Mouse (Mus musculus): ENCODE data around the gene Pbx4. TPM values are rescaled to one million over a fixed set of nuclear protein-coding genes. Genes with fewer than 3 reads are reported as not detected.

Gene Pbx4
- polyA plus RNA-seq, 1 experiment = 0.24 TPM

GRCm38 (mm10) chr8:69796721-69797345 lies 35.5 kb upstream of the Pbx4 start:
- peaks cover 21% of the 10 kb centered on the region for H3K4me1 ChIP-seq (ENCODE audit: control insufficient read depth)
- TF ChIP-seq TAL1 (IDR thresholded peaks at IDR 0.05; ENCODE audit: low read length) (no peak), GATA1 (IDR thresholded peaks at IDR 0.05; ENCODE audit: low read length) (no peak)
- no peaks in the 10 kb centered on the region for H3K27me3 ChIP-seq (ENCODE audit: control insufficient read depth)
- H3K9me3 ChIP-seq (ENCODE audit: control insufficient read depth, low read length) = no peaks in the 10 kb centered on the region
- H3K4me3 ChIP-seq (replicated peaks) = no peak overlapping the region
- peaks cover 92% of the 10 kb centered on the region for H3K36me3 ChIP-seq (ENCODE audit: control insufficient read depth)

DNA sequence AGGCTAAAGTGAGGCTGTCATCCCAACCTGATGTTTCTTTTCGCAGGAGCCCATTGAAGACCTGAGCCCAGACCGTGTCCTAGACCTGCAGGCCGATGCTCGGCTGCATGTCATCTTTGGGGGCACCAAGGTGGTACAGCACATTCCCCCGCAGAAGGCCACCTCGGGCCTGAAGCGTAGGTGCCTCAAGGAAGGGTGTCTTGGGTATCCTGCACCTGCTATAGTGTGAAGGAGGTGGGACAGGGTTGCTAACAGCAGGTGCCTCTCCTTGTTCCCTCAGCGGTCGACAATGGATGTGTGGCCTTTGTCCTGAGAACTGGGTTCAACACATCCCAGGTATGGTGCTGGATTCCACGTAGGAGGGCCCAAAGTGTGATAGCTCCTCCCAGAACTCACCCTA lies 34.6 kb upstream of the Pbx4 start:
- TF ChIP-seq TAL1 (IDR thresholded peaks at IDR 0.05; ENCODE audit: low read length) = no peak
- TF ChIP-seq GATA1 (IDR thresholded peaks at IDR 0.05; ENCODE audit: low read length) = no peak
- peaks cover 98% of the 10 kb centered on the region for H3K36me3 ChIP-seq (ENCODE audit: control insufficient read depth)
- H3K4me1 ChIP-seq (ENCODE audit: control insufficient read depth) = peaks cover 12% of the 10 kb centered on the region
- no peak overlapping the region for H3K4me3 ChIP-seq (replicated peaks)
- H3K9me3 ChIP-seq (ENCODE audit: control insufficient read depth, low read length) = no peaks in the 10 kb centered on the region
- H3K27me3 ChIP-seq (ENCODE audit: control insufficient read depth) = no peaks in the 10 kb centered on the region

- no peak for TF ChIP-seq GATA1 (IDR thresholded peaks at IDR 0.05; ENCODE audit: low read length)
- no peak for TF ChIP-seq TAL1 (IDR thresholded peaks at IDR 0.05; ENCODE audit: low read length)
- H3K4me1 ChIP-seq (ENCODE audit: control insufficient read depth) = peaks cover 1% of the 10 kb centered on the region
- no peaks in the 10 kb centered on the region for H3K27me3 ChIP-seq (ENCODE audit: control insufficient read depth)
- peaks cover 98% of the 10 kb centered on the region for H3K36me3 ChIP-seq (ENCODE audit: control insufficient read depth)
- no peaks in the 10 kb centered on the region for H3K9me3 ChIP-seq (ENCODE audit: control insufficient read depth, low read length)
- H3K4me3 ChIP-seq (replicated peaks) = no peak overlapping the region
These were observed 33.0 kb upstream of the Pbx4 start for GRCm38 (mm10) chr8:69799261-69799660.

GRCm38 (mm10) chr8:69799946-69800345 lies 32.3 kb upstream of the Pbx4 start:
- H3K27me3 ChIP-seq (ENCODE audit: control insufficient read depth) = no peaks in the 10 kb centered on the region
- H3K4me1 ChIP-seq (ENCODE audit: control insufficient read depth) = no peaks in the 10 kb centered on the region
- peaks cover 97% of the 10 kb centered on the region for H3K36me3 ChIP-seq (ENCODE audit: control insufficient read depth)
- H3K4me3 ChIP-seq (replicated peaks) = no peak overlapping the region
- H3K9me3 ChIP-seq (ENCODE audit: control insufficient read depth, low read length) = no peaks in the 10 kb centered on the region
- TF ChIP-seq TAL1 (IDR thresholded peaks at IDR 0.05; ENCODE audit: low read length) = no peak

- Histone ChIP-seq H3K36me3 (ENCODE audit: control insufficient read depth) (peaks cover 97% of the 10 kb centered on the region), H3K27me3 (ENCODE audit: control insufficient read depth) (no peaks in the 10 kb centered on the region), H3K4me1 (ENCODE audit: control insufficient read depth) (peaks cover 2% of the 10 kb centered on the region; the same call in 1 of the 2 replicates), H3K4me3 (replicated peaks) (no peak overlapping the region), H3K9me3 (ENCODE audit: control insufficient read depth, low read length) (no peaks in the 10 kb centered on the region)
- TF ChIP-seq TAL1 (IDR thresholded peaks at IDR 0.05; ENCODE audit: low read length) (no peak), GATA1 (IDR thresholded peaks at IDR 0.05; ENCODE audit: low read length) (no peak)
These were observed 30.5 kb upstream of the Pbx4 start for GRCm38 (mm10) chr8:69801796-69802195.

GRCm38 (mm10) chr8:69802216-69802615 lies 30.1 kb upstream of the Pbx4 start:
- peaks cover 97% of the 10 kb centered on the region for H3K36me3 ChIP-seq (ENCODE audit: control insufficient read depth)
- no peak for TF ChIP-seq TAL1 (IDR thresholded peaks at IDR 0.05; ENCODE audit: low read length)
- no peak overlapping the region for H3K4me3 ChIP-seq (replicated peaks)
- H3K9me3 ChIP-seq (ENCODE audit: control insufficient read depth, low read length) = no peaks in the 10 kb centered on the region
- peaks cover 2% of the 10 kb centered on the region; the same call in 1 of the 2 replicates for H3K4me1 ChIP-seq (ENCODE audit: control insufficient read depth)
- no peaks in the 10 kb centered on the region for H3K27me3 ChIP-seq (ENCODE audit: control insufficient read depth)

GRCm38 (mm10) chr8:69803366-69803765 lies 28.9 kb upstream of the Pbx4 start:
- Histone ChIP-seq H3K9me3 (ENCODE audit: control insufficient read depth, low read length) (no peaks in the 10 kb centered on the region), H3K36me3 (ENCODE audit: control insufficient read depth) (peaks cover 97% of the 10 kb centered on the region), H3K4me1 (ENCODE audit: control insufficient read depth) (peaks cover 6% of the 10 kb centered on the region), H3K4me3 (replicated peaks) (no peak overlapping the region), H3K27me3 (ENCODE audit: control insufficient read depth) (no peaks in the 10 kb centered on the region)
- TF ChIP-seq TAL1 (IDR thresholded peaks at IDR 0.05; ENCODE audit: low read length) (no peak), GATA1 (IDR thresholded peaks at IDR 0.05; ENCODE audit: low read length) (no peak)

GRCm38 (mm10) chr8:69804537-69804936 lies 27.8 kb upstream of the Pbx4 start:
- Histone ChIP-seq H3K9me3 (ENCODE audit: control insufficient read depth, low read length) (no peaks in the 10 kb centered on the region), H3K27me3 (ENCODE audit: control insufficient read depth) (no peaks in the 10 kb centered on the region), H3K4me3 (replicated peaks) (no peak overlapping the region), H3K4me1 (ENCODE audit: control insufficient read depth) (peaks cover 15% of the 10 kb centered on the region), H3K36me3 (ENCODE audit: control insufficient read depth) (peaks cover 85% of the 10 kb centered on the region)
- TF ChIP-seq GATA1 (IDR thresholded peaks at IDR 0.05; ENCODE audit: low read length) (no peak), TAL1 (IDR thresholded peaks at IDR 0.05; ENCODE audit: low read length) (no peak)

- H3K27me3 ChIP-seq (ENCODE audit: control insufficient read depth) = no peaks in the 10 kb centered on the region
- H3K9me3 ChIP-seq (ENCODE audit: control insufficient read depth, low read length) = no peaks in the 10 kb centered on the region
- no peak for TF ChIP-seq GATA1 (IDR thresholded peaks at IDR 0.05; ENCODE audit: low read length)
- TF ChIP-seq TAL1 (IDR thresholded peaks at IDR 0.05; ENCODE audit: low read length) = no peak
- H3K36me3 ChIP-seq (ENCODE audit: control insufficient read depth) = peaks cover 80% of the 10 kb centered on the region
- H3K4me3 ChIP-seq (replicated peaks) = no peak overlapping the region
- H3K4me1 ChIP-seq (ENCODE audit: control insufficient read depth) = peaks cover 15% of the 10 kb centered on the region
These were observed 27.2 kb upstream of the Pbx4 start for GRCm38 (mm10) chr8:69805086-69805485.

GRCm38 (mm10) chr8:69805491-69805890 lies 26.8 kb upstream of the Pbx4 start:
- Histone ChIP-seq H3K36me3 (ENCODE audit: control insufficient read depth) (peaks cover 76% of the 10 kb centered on the region), H3K27me3 (ENCODE audit: control insufficient read depth) (no peaks in the 10 kb centered on the region), H3K9me3 (ENCODE audit: control insufficient read depth, low read length) (no peaks in the 10 kb centered on the region), H3K4me3 (replicated peaks) (no peak overlapping the region), H3K4me1 (ENCODE audit: control insufficient read depth) (peaks cover 15% of the 10 kb centered on the region)
- TF ChIP-seq GATA1 (IDR thresholded peaks at IDR 0.05; ENCODE audit: low read length) = no peak
- TF ChIP-seq TAL1 (IDR thresholded peaks at IDR 0.05; ENCODE audit: low read length) = no peak
